Mouse (Mus musculus) liver, embryonic 14.5 days (tissue): ENCODE data around the gene Smarcb1.

Source experiments
- CTCF ChIP-seq: IDR thresholded peaks from 2 replicates; pipeline ENCODE4 v1.5.1; 2016; ENCODE audit warnings: antibody characterized with exemption, low read depth, control low read depth
- EP300 ChIP-seq: IDR thresholded peaks from 2 replicates; pipeline ENCODE4 v1.6.1; 2016; ENCODE audit warnings: antibody characterized with exemption, low read depth

GRCm38 (mm10) chr10:75883232-75883552 is 38.2 kb downstream of the Smarcb1 start:
- TF ChIP-seq CTCF (peak; percentile 73), EP300 (no peak)
